Mouse (Mus musculus) intestine, embryonic 15.5 days (tissue): ENCODE measurements around the gene Foxr1. TPM values are rescaled to one million over a fixed set of nuclear protein-coding genes. Genes with fewer than 3 reads are reported as not detected.
A peak's percentile ranks its signal among the peaks of the same experiment; 100 is the strongest.

Experiments used
- ATAC-seq: fragments of 200-750 bp; cut with Nextera tagmentation; 2 replicates; pipeline ENCODE4 v1.8.0; 2017; ENCODE audit warnings: moderate TSS enrichment, moderate library complexity
- H3K27ac ChIP-seq: fragments of 300-500 bp; sonication (generic); 2 replicates; pipeline ENCODE4 v1.5.1; 2015; ENCODE audit warnings: mild to moderate bottlenecking, inconsistent platforms
- H3K27me3 ChIP-seq: fragments of 300-500 bp; sonication (generic); replicated peaks from 2 replicates; pipeline ENCODE4 v1.6.1; 2015; ENCODE audit warnings: inconsistent platforms
- H3K36me3 ChIP-seq: fragments of 300-500 bp; sonication (generic); 2 replicates; pipeline ENCODE4 v1.6.1; 2015; ENCODE audit warnings: inconsistent platforms
- H3K4me1 ChIP-seq: fragments of 300-500 bp; sonication (generic); replicated peaks from 2 replicates; pipeline ENCODE4 v1.6.1; 2015; ENCODE audit warnings: inconsistent platforms
- H3K4me2 ChIP-seq: fragments of 300-500 bp; sonication (generic); replicated peaks from 2 replicates; pipeline ENCODE4 v1.6.1; 2015; ENCODE audit warnings: mild to moderate bottlenecking, inconsistent platforms
- H3K4me3 ChIP-seq: fragments of 300-500 bp; sonication (generic); replicated peaks from 2 replicates; pipeline ENCODE4 v1.5.1; 2015; ENCODE audit warnings: inconsistent platforms
- H3K9ac ChIP-seq: fragments of 300-500 bp; sonication (generic); 2 replicates; pipeline ENCODE4 v1.6.1; 2015; ENCODE audit warnings: inconsistent platforms
- H3K9me3 ChIP-seq: fragments of 300-500 bp; sonication (generic); 2 replicates; pipeline ENCODE4 v1.6.1; 2016; ENCODE audit warnings: inconsistent platforms
- WGBS: fragments of 180-500 bp; shearing (Covaris S2); methylation state at CpG from one replicate; pipeline ENCODE4 v1.1.7; 2015; 5-methylcytosine and 5-hydroxymethylcytosine counted together
- polyA plus RNA-seq: library from polyadenylated mRNA; unstranded; fragments of >200 nt; fragmentation: Nextera tagmentation; extraction: Ambion mirVana; gene quantifications from 2 replicates; pipeline ENCODE4 v1.2.1, GENCODE M21; 2015

Gene Foxr1
- polyA plus RNA-seq, 1 experiment from 2014 or later: not detected

DNA sequence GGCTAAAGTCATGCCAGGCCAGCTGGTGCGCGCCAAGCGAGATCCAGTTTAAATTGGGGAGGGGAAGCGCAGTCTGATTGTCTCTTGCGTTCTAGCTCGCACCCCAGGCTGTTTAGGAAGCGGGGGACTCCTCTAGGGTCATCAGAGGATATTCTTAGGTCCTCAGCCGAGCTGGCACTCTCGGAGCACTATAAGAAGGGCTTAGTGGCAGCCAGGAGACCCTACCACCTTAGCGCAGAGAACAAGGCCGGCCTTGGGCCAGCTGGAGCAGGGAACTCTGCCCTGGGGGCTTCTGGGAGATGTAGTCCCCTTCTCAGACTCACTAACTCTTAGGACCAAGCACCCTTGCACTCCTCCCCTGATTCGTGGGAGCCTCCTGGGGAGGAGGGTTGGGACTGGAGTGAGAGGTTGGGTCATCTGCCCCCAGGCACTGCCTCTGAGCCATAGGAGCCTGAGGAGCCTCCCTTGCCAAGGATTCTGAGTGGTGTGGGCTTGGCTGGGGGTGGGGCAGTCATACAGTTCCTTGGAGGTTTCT is 42.6 kb upstream of the Foxr1 start:
- H3K27ac ChIP-seq: peak overlapping the region; percentile 98
- peak; percentile 11 for ATAC-seq
- peaks cover 62% of the 10 kb centered on the region for H3K4me1 ChIP-seq
- no peaks in the 10 kb centered on the region for H3K9me3 ChIP-seq
- peak overlapping the region; percentile 86 for H3K4me2 ChIP-seq
- WGBS: 0% methylated on average over 12 of the region's 12 CpGs
- H3K36me3 ChIP-seq: no peaks in the 10 kb centered on the region
- peak overlapping the region; percentile 95 for H3K4me3 ChIP-seq
- H3K9ac ChIP-seq: peak overlapping the region; percentile 93
- no peaks in the 10 kb centered on the region for H3K27me3 ChIP-seq

DNA sequence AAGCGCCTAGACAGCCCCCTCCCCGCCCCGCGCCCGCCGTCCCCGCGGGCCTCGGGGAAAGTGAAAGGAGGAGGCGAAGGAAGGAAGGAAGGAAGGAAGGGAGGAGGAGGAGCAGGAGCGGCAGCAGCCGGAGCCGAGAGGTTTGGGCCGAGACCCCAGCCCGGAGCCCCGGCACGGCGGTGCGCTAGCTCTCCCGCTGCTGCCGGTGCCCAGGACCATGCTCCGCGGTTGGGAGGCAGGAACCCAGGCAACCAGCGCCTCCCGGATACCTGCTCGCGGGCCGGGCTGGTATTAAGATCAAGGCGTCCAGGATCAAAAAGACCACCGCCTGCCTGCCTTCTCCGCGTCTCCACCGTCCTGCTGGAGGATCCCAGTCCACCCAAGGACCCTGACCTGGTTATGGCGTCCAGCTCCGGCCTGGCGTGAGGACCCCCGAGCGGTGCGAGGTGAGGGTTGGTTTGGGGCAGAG is 42.1 kb upstream of the Foxr1 start:
- no peak for ATAC-seq
- Histone ChIP-seq H3K4me3 (peak overlapping the region; percentile 95), H3K27me3 (no peaks in the 10 kb centered on the region), H3K4me1 (peaks cover 60% of the 10 kb centered on the region), H3K9me3 (no peaks in the 10 kb centered on the region), H3K27ac (peak overlapping the region; percentile 98), H3K4me2 (peak overlapping the region; percentile 86), H3K36me3 (no peaks in the 10 kb centered on the region), H3K9ac (peak overlapping the region; percentile 93)
- WGBS: 0% methylated on average over 35 of the region's 39 CpGs

DNA sequence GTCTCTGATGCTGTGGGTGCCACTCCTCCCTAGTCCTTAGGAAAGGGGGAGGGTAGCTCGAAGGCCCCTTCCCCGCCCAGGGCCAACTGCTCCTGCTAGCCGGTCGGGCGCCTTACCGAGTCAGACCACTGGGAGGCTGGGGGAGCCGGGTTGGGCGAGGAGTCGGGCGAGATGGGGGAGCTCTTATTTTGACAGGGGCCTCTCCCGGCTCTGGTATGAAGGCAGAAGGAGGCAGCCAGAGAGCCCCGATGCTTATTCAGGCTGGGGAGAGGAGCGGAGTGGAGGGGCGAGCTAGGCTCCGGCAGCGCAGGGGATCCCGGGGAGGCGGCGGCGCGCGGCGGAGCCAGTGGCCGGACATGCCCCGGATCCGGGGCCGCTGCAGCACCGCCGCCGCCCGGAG is 41.6 kb upstream of the Foxr1 start, which contains the start of gene Bcl9l:
TSS of gene Bcl9l (plus strand) at position 274 of the 400 bp plus-strand sequence.
- WGBS: 0% methylated on average over 30 of the region's 31 CpGs
- Histone ChIP-seq H3K9ac (peak within 1 kb of the TSS; percentile 93), H3K4me3 (peak within 1 kb of the TSS; percentile 95), H3K36me3 (no peaks in the 10 kb centered on the region), H3K27me3 (no peaks in the 10 kb centered on the region), H3K9me3 (no peaks in the 10 kb centered on the region), H3K4me1 (peaks cover 57% of the 10 kb centered on the region), H3K27ac (peak within 1 kb of the TSS; percentile 98), H3K4me2 (peak within 1 kb of the TSS; percentile 86)
- peak; percentile 41 for ATAC-seq

DNA sequence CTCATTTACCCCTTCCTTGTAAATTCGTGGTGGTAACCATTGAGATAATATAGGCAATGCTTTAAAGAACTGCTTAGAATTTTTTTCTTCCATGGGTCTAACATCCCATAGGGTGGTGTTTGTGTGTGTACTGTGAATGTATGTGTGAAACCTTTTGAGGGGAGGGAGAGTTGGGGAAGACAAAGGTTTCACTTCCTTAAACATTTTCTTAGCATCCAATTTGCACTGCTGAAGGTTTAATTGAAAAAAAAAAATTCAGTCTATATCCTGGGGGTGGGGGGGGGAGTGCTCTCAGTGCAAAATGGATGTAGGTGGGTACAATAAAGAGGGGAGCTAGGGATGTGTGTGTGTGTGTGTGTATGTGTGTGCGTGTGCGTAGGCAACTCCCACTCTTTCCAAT is 41.2 kb upstream of the Foxr1 start:
- Histone ChIP-seq H3K9ac (peak overlapping the region; percentile 93), H3K4me2 (peak overlapping the region; percentile 86), H3K36me3 (no peaks in the 10 kb centered on the region), H3K27ac (peak overlapping the region; percentile 98), H3K4me3 (peak overlapping the region; percentile 95), H3K4me1 (peaks cover 57% of the 10 kb centered on the region), H3K9me3 (no peaks in the 10 kb centered on the region), H3K27me3 (no peaks in the 10 kb centered on the region)
- 12% methylated on average over 3 of the region's 3 CpGs for WGBS
- ATAC-seq: no peak

DNA sequence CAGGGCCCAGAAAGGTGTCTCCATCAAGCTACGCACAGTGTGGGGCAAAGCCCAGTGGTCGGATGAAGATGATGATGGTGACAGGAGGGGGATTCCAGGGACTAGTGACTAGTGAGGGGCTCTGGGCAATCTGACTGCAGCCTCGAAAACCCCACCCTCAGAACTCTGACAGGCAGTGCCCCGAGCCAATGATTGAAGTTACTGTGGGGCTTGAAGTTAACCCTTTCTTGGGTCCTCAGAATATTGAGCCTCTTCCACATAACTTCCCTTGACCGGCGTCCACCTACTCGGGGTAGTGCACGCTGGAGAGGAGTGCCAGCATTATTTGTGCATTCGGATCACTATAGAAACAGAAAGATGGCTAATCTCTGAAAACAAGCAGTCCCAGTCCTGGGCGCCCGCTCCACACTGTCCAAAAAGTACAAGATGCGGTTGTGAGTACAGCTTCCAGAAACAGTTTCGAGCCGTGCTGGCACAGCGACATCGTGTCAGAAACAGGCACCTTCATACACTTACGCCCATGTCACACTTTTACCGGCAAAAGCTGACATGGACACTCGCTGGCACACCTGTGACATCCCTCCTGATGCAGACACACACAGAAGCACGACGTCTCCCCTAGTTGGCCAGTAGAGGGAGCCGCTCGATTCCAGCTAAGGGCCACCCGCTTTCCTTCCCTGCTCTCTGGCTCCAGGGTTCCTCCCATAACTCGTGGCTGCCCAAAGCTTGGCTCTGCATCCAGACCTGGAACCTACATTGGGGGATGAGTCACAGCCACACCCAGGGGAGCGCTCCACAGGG is 38.9 kb upstream of the Foxr1 start:
- H3K4me3 ChIP-seq: peak overlapping the region; percentile 77
- H3K9ac ChIP-seq: peak overlapping the region; percentile 89
- H3K27ac ChIP-seq: peak overlapping the region; percentile 99
- H3K9me3 ChIP-seq: no peaks in the 10 kb centered on the region
- no peaks in the 10 kb centered on the region for H3K27me3 ChIP-seq
- peaks cover 36% of the 10 kb centered on the region for H3K4me1 ChIP-seq
- peak; percentile 58 for ATAC-seq
- WGBS: under 1% methylated on average over 26 of the region's 26 CpGs
- peak overlapping the region; percentile 97 for H3K4me2 ChIP-seq
- H3K36me3 ChIP-seq: no peaks in the 10 kb centered on the region

DNA sequence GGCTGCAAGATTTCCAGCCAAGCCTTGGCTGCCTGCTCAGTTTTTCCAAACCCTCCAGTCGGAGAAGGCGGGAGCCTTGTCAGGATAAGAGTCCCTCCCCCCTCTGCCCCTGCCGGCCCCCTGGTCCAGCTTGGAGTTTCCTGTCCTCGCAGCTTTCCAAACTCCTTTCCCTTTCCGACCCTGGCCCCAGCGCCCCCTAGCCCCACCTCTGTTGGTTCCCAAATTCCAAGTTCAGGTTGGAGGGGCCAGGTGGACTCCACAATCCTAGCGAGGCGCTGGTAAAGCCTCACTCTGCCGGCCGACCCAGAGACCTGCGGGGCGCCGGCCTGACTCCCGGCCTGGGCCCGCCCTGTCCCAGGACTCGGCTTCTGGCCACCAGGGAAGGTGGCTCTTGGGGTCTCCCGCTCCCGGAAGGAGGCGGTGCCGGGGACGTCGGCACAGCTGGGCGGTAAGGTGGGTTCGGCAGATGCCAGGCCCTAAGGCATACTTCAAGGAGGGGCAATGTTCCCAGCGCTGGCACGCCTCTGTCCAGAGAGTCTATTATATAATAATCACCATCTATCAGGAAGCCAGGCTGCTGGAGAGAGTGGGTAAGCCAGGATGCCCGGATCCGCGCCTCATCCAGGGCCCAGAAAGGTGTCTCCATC is 38.1 kb upstream of the Foxr1 start:
- Histone ChIP-seq H3K4me2 (peak overlapping the region; percentile 97), H3K4me1 (peaks cover 29% of the 10 kb centered on the region), H3K27ac (peak overlapping the region; percentile 99), H3K36me3 (no peaks in the 10 kb centered on the region), H3K4me3 (peak overlapping the region; percentile 77), H3K27me3 (no peaks in the 10 kb centered on the region), H3K9me3 (no peaks in the 10 kb centered on the region), H3K9ac (peak overlapping the region; percentile 89)
- ATAC-seq: peak; percentile 64
- under 1% methylated on average over 29 of the region's 29 CpGs for WGBS

DNA sequence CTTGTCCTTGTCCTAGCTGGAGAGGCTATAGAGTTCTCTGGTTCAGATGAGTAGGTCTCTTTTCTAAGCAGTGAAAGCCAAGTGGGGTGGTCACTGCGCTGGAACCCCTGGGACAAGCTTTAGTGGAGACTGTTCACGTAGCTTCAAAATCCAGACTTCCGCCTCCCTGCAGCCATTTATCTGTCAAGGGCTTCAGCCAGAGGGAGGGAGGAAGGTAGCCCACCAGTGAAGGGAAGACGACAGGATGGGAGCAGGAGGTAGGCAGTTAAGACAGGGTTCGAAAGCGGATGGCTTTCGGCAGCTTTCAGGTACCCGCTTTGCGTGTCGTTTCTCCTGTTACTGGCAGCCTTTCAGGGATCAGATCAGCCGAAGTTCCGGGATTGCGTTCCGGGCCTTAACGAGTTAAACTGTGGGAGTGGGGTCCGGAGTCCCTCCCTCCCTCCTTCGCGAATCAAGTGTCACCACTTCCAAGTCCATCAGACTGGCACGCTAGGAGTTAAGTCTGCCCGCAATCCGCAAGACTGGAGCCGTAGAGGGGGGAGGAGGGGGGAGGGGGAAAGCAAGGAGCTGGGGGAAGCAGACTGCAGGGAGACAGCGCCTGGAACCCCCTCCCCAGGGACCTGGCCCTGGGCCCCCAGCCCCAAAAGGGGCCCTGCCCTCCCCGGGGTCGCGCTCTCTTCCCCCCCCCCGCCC is 37.4 kb upstream of the Foxr1 start:
- peaks cover 24% of the 10 kb centered on the region for H3K4me1 ChIP-seq
- WGBS: 0% methylated on average over 23 of the region's 27 CpGs
- peak overlapping the region; percentile 99 for H3K27ac ChIP-seq
- ATAC-seq: peak; percentile 65
- H3K36me3 ChIP-seq: no peaks in the 10 kb centered on the region
- peak overlapping the region; percentile 97 for H3K4me2 ChIP-seq
- H3K27me3 ChIP-seq: no peaks in the 10 kb centered on the region
- H3K9ac ChIP-seq: peak overlapping the region; percentile 89
- H3K9me3 ChIP-seq: no peaks in the 10 kb centered on the region
- H3K4me3 ChIP-seq: peak overlapping the region; percentile 77

DNA sequence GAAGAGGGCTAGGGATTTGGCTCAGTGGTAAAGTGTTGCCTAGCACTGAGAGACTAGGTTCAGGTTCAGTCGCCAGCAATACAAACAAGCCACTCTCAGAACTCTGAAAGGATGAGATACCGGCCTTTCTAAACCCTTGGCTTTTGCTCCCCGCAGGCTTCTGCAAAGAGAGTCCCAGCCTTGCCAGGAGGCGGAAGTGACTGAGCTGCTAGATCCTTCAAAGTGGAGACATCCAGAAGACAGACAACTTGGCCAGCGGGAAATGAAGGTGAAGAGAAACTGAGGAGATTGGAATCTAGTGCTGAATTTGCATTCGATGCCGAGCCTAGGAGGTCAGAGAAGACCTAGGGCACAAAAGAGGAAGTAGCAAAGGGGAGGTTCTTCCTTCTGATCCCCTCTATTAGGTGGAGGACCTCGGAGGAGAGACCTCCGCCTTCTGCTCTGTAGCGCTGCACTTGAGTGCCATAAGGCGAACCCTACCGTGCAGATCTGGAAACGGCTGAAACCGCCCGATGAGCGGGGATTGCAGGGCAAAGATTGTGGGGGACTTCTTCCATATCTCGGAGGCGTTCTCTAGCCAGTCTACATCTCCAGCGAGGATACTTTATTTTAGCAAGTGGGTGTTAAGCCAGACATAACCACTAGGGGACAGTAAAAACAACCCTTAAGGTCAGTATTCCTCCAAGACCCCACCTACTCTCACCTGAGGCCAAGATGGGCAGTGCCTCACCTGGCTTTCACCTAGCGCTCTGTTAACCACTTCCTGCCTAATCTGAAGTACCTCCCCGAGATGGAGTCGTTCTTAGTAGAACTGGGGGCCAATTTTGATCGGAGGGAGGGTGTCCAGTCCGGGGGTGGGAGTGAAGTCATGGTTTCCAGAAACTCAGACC is 36.6 kb upstream of the Foxr1 start:
- Histone ChIP-seq H3K36me3 (no peaks in the 10 kb centered on the region), H3K27me3 (no peaks in the 10 kb centered on the region), H3K4me3 (peak overlapping the region; percentile 77), H3K9me3 (no peaks in the 10 kb centered on the region), H3K9ac (peak overlapping the region; percentile 89), H3K4me2 (peak overlapping the region; percentile 97), H3K27ac (peak overlapping the region; percentile 99), H3K4me1 (peaks cover 24% of the 10 kb centered on the region)
- peak; percentile 32 for ATAC-seq
- WGBS: 4% methylated on average over 24 of the region's 24 CpGs

DNA sequence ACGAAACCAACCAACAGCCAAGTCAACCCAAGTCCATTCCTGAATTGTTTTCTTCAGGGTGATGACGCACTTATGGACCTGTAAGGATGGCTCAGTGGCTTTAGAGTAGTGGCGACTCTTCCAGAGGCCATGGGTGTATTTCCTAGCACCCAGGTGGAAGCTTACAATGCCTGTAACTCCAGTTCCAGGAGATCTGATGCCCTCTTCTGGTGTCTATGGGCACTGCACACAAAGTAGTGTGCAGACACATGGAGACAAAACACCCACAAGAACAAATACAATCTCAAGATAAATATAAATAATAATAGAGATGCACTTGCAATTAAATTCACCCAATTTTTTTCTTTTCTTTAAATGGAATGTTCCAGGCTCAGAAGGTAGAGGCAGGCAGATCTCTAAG is 35.0 kb upstream of the Foxr1 start:
- Histone ChIP-seq H3K36me3 (no peaks in the 10 kb centered on the region), H3K27ac (no peak overlapping the region), H3K9ac (no peak overlapping the region), H3K27me3 (no peaks in the 10 kb centered on the region), H3K4me2 (no peak overlapping the region), H3K4me3 (no peak overlapping the region), H3K4me1 (peaks cover 21% of the 10 kb centered on the region), H3K9me3 (no peaks in the 10 kb centered on the region)
- ATAC-seq: no peak
- WGBS: 96% methylated on average over 3 of the region's 3 CpGs

DNA sequence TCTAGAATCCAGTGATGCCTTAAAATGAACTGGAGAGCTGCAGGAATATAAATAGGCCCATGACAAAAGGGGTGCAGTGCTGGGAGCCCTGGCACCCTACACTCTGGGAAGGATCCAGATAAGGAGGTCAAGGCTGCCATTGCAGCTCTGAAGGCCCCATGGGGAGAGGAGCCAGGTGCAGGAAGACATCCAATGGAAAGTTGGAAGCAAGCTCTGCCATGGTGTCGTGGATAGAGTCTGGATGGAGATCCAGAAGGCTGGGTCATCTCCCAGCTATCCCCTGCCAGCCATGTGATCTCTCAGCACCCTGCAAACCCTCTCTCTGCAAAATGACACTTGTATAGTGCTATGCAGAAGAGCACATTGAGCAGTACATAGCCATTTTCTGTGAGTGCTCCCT is 33.4 kb upstream of the Foxr1 start:
- WGBS: 35% methylated on average over 1 of the region's 1 CpGs
- no peak for ATAC-seq
- H3K4me2 ChIP-seq: no peak overlapping the region
- H3K9ac ChIP-seq: no peak overlapping the region
- no peak overlapping the region for H3K27ac ChIP-seq
- H3K9me3 ChIP-seq: no peaks in the 10 kb centered on the region
- H3K36me3 ChIP-seq: no peaks in the 10 kb centered on the region
- peaks cover 12% of the 10 kb centered on the region for H3K4me1 ChIP-seq
- H3K4me3 ChIP-seq: no peak overlapping the region
- no peaks in the 10 kb centered on the region for H3K27me3 ChIP-seq

DNA sequence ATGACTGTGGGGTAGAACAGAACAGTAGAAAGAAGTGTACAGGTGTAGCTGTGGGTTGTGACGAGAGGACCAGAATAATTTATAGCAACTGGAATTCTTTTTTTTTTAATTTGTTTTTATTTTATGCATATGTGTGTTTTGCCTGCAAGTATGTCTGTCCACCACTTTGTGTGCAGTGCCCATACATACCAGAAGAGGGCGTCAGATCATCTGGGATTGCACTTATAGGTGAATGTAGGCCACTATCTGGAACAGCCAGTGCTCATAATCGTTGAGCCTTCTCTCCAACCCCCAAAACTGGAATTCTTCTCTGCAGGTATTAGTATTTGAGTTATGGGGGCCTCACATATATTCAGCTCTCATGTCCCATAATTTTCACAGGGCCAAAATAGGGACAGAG is 32.2 kb upstream of the Foxr1 start:
- Histone ChIP-seq H3K27me3 (no peaks in the 10 kb centered on the region), H3K4me3 (no peak overlapping the region), H3K27ac (no peak overlapping the region), H3K4me1 (peaks cover 10% of the 10 kb centered on the region), H3K36me3 (no peaks in the 10 kb centered on the region), H3K4me2 (no peak overlapping the region), H3K9me3 (no peaks in the 10 kb centered on the region), H3K9ac (no peak overlapping the region)
- 62% methylated on average over 3 of the region's 3 CpGs for WGBS
- ATAC-seq: no peak
